Mouse (Mus musculus) testis, adult 2 months (tissue): ENCODE results near the gene Gm26992. TPM values are rescaled to one million over a fixed set of nuclear protein-coding genes. Genes with fewer than 3 reads are reported as not detected.
A peak's percentile ranks its signal among the peaks of the same experiment; 100 is the strongest.
"Not testable (repeated sequence)": the region's sequence is repeated elsewhere in the genome, so short reads cannot be mapped to it uniquely, and the experiment has no call there.

ENCODE experiments used
- H3K27ac ChIP-seq: fragments of 200-500 bp; 2 replicates; pipeline ENCODE4 v1.5.1; 2012; ENCODE audit warnings: low read depth, low read length; ENCODE audit not compliant: control insufficient read depth, insufficient read depth
- H3K27me3 ChIP-seq: fragments of 200-500 bp; 2 replicates; pipeline ENCODE4 v1.6.1; 2012; ENCODE audit warnings: mild to moderate bottlenecking, low read length, moderate library complexity; ENCODE audit not compliant: control insufficient read depth, insufficient read depth
- H3K36me3 ChIP-seq: fragments of 200-500 bp; 2 replicates; pipeline ENCODE4 v1.6.1; 2012; ENCODE audit warnings: mild to moderate bottlenecking, low read length; ENCODE audit not compliant: control insufficient read depth, insufficient read depth
- H3K4me1 ChIP-seq: fragments of 200-500 bp; 2 replicates; pipeline ENCODE4 v1.6.1; 2012; ENCODE audit warnings: low read length; ENCODE audit not compliant: control insufficient read depth, insufficient read depth
- H3K4me3 ChIP-seq: fragments of 200-500 bp; 2 replicates; pipeline ENCODE4 v1.5.1; 2012; ENCODE audit warnings: low read depth, mild to moderate bottlenecking, low read length, moderate library complexity, mixed read lengths; ENCODE audit not compliant: control insufficient read depth
- CTCF ChIP-seq: fragments of 200-500 bp; IDR thresholded peaks from 2 replicates; pipeline ENCODE4 v1.5.1; 2012; ENCODE audit warnings: low read depth, mild to moderate bottlenecking, inconsistent platforms, low read length, moderate library complexity; ENCODE audit not compliant: control insufficient read depth, insufficient read depth, insufficient replicate concordance
- POLR2A ChIP-seq: fragments of 200-500 bp; IDR thresholded peaks from 2 replicates; pipeline ENCODE4 v1.6.1; 2012; ENCODE audit warnings: low read depth, mild to moderate bottlenecking, inconsistent platforms, low read length, moderate library complexity; ENCODE audit not compliant: control insufficient read depth
- polyA plus RNA-seq: library from polyadenylated mRNA; depleted of rRNA; stranded (reverse); fragments of >200 nt; gene quantifications from 2 replicates; pipeline ENCODE4 v1.2.3, GENCODE M21; 2012

Gm26992 gene
- polyA plus RNA-seq, 1 experiment, result 0.31 TPM

DNA sequence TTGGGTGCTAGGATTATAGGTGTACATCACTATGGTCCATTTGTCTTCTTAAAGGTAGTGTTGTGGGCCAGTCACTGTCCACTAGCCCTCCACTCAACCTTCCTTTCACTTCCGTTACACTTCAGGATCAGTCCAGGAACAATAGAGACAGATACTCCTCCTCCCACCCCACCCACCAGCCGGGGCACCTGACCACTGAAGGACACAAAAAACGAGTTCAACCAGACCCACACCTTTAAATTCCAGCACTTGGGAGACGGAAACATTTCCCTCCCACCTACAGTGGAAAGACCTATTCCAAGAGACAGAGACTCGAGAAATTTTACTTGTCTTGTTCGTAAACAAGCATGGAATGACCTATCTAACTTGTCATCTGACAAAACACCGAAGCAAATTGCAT is 10.5 kb downstream of the Gm26992 start:
- no peaks in the 10 kb centered on the region for H3K27me3 ChIP-seq
- H3K27ac ChIP-seq, result no peak overlapping the region
- no peak overlapping the region for H3K4me3 ChIP-seq
- H3K4me1 ChIP-seq, result no peaks in the 10 kb centered on the region
- no peak for TF ChIP-seq POLR2A
- no peak for TF ChIP-seq CTCF
- H3K36me3 ChIP-seq, result no peaks in the 10 kb centered on the region

DNA sequence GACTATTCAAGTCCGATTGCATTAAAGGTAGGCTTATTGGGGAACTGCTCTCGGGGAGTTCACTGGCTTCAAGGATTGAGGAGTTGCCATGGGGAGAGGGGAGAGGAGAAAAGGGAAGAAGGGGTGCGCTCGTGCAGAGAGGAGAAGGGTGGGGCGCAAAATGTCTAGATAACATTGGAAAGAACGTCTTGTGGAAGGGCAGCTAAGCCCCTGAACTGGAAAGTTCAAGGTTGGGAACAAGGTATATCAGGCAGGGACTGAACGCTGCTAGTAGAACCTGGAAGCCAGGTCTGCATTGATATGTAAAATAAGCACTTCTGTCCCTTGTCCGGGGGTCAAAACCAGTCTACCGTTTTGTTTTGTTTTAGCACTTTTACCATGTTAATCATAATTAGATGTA is 16.2 kb downstream of the Gm26992 start:
- H3K27ac ChIP-seq, result no peak overlapping the region
- H3K36me3 ChIP-seq, result no peaks in the 10 kb centered on the region

DNA sequence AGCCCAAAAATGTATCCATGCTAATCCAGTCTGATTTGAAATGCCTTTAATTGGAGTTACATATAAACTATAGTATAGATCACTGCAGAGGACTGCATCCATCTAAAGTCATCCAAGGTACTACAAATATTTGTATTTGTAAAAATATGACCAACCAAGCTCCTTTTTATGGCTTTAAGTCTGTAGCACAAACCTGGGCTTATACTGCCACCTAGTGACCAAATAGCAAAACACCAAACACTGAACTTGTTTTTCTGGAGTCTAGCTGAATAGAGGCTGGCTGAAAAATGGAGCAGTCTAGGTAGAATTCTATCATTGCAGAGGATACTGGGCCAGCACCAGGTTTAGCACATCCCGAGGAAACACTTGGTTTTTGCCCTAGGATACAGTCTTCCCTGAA is 19.0 kb downstream of the Gm26992 start:
- Histone ChIP-seq H3K27ac (no peak overlapping the region), H3K36me3 (no peaks in the 10 kb centered on the region), H3K27me3 (no peaks in the 10 kb centered on the region), H3K4me1 (no peaks in the 10 kb centered on the region), H3K4me3 (no peak overlapping the region)
- TF ChIP-seq POLR2A (no peak), CTCF (no peak)

More for the DNA sequence above, 16.2 kb downstream of the Gm26992 start:
- Histone ChIP-seq H3K27me3 (no peaks in the 10 kb centered on the region), H3K4me3 (no peak overlapping the region), H3K4me1 (no peaks in the 10 kb centered on the region)
- no peak for TF ChIP-seq CTCF
- no peak for TF ChIP-seq POLR2A

DNA sequence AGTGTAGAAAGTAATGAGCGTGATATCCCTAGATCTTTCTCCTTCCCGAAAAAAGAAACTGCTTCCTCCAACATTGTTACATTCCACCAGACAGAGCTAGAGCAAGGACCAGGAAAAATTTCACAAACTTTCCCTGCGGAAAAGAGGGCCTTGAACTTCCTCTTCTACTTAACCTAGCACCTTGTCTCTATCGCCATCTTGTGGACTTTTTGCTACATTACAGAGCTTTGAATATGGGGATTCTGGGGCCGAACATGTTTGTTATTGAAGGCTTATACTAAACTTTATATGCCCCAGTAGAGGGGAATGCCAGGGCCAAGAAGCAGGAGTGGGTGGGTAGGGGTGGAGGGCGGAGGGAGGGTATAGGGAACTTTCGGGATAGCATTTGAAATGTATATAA is 21.9 kb downstream of the Gm26992 start:
- no peaks in the 10 kb centered on the region for H3K27me3 ChIP-seq
- H3K27ac ChIP-seq, result no peak overlapping the region
- peaks cover 4% of the 10 kb centered on the region for H3K4me1 ChIP-seq
- TF ChIP-seq POLR2A, result no peak
- TF ChIP-seq CTCF, result no peak
- H3K36me3 ChIP-seq, result no peaks in the 10 kb centered on the region
- H3K4me3 ChIP-seq, result no peak overlapping the region

DNA sequence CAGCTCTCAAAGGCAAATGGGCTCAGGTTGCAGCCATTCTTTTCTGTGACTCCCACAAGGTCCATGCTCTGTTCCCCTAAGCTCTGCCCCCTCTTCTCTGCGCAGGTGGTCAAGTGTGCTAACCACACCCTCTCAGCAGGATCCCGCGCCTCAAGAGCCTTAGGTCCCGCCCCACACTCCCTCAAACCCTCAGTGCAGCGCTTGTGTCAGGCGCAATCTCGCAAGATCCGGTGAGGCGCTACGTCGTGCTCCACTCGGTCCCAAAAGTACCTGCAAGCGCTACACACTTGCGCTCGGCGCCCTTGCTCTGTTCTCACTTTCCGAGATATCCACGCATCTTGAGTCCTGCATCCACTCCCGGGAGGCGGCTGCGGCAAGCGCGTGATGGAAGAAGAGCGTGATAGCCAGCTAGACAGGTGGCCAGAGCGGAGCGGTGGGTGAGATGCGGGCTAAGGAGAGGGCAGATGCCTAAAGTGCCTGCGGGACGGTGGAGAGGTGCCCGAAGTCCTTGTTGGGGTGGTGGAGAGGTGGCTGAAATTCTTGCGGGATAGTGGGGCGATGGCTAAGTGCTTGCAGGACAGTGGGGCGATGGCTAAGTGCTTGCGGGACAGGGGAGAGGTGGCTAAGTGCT is 25.8 kb downstream of the Gm26992 start:
- no peak for TF ChIP-seq POLR2A
- no peak for TF ChIP-seq CTCF
- Histone ChIP-seq H3K27me3 (no peaks in the 10 kb centered on the region), H3K36me3 (no peaks in the 10 kb centered on the region), H3K4me1 (peaks cover 4% of the 10 kb centered on the region), H3K27ac (no peak overlapping the region), H3K4me3 (peak overlapping the region; percentile 11)

DNA sequence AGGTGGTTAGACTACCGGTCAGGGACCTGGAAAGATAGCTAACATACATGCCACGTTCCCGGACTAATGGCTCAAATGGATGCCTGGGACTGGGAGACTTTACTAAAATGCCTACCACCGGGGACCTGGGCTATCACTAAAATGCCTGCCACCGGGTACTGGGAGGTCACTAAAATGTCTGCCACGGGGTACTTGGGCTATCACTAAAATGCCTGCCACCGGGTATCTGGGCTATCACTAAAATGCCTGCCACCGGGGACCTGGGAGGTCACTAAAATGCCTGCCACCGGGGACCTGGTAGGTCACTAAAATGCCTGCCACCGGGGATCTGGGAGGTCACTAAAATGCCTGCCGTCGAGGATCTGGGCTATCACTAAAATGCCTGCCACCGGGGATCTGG is 26.6 kb downstream of the Gm26992 start:
- not testable (repeated sequence) for H3K27ac ChIP-seq, H3K36me3 ChIP-seq, H3K4me1 ChIP-seq, H3K27me3 ChIP-seq
- H3K4me3 ChIP-seq, result peak overlapping the region; percentile 11

DNA sequence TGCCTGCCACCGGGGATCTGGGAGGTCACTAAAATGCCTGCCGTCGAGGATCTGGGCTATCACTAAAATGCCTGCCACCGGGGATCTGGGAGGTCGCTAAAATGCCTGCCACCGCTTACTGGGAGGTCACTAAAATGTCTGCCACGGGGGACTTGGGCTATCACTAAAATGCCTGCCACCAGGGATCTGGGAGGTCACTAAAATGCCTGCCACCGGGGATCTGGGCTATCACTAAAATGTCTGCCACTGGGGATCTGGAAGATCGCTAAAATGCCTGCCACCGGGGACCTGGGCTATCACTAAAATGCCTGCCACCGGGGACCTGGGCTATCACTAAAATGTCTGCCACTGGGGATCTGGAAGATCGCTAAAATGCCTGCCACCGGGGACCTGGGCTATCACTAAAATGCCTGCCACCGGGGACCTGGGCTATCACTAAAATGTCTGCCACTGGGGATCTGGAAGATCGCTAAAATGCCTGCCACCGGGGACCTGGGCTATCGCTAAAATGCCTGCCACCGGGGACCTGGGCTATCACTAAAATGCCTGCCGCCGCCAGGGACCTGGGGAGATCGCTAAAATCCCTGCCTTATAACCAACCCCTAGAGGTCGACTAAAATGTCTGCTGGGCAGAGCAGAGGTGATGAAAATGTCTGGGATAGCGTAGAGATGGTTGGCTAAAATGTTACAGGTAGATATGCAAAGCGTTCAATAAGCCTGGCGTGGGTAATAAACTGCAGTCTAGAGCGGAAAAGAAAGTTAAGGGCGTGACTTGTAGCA is 27.3 kb downstream of the Gm26992 start:
- not testable (repeated sequence) for H3K36me3 ChIP-seq, H3K27ac ChIP-seq, H3K27me3 ChIP-seq, H3K4me1 ChIP-seq
- peak overlapping the region; percentile 47 for H3K4me3 ChIP-seq
